23 mouse cellular contexts compared by ENCODE assay signal in genomic region chr7:126984667-126985444, GRCm38 (mm10). TPM values are rescaled to one million over a fixed set of nuclear protein-coding genes. Genes with fewer than 3 reads are reported as not detected.
DNase-seq lines count a peak whose midpoint lies in the region; ATAC-seq lines count a peak whose summit lies in the region.
"Had no signal": no experiment of that assay in that cellular context is flagged by ENCODE, and none has a peak within 500 bp of the region (broad histone marks: within the 10 kb centered on the region; RNA-seq: fewer than 3 reads in every experiment).

No protein-coding gene starts in this region.

- H3K9me3 ChIP-seq in forebrain, embryonic 14.5 days (replicated peaks; ENCODE audit: control insufficient read depth, low read length): no peaks in the 10 kb centered on the region
- H3K9me3 ChIP-seq: embryonic facial prominence, embryonic 13.5 days; heart, embryonic 15.5 days; kidney, embryonic 15.5 days; stomach, embryonic 15.5 days had no signal

- no peak overlapping the region for H3K9ac ChIP-seq in forebrain, embryonic 14.5 days (ENCODE audit: low read length)
- H3K9ac ChIP-seq: embryonic facial prominence, embryonic 13.5 days; forebrain, postnatal 0 days; heart, embryonic 15.5 days; kidney, embryonic 15.5 days; liver, embryonic 14.5 days; stomach, embryonic 15.5 days had no signal

- H3K4me3 ChIP-seq in forebrain, embryonic 14.5 days (ENCODE audit: low read depth, low read length): no peak overlapping the region
- H3K4me3 ChIP-seq: embryonic facial prominence, embryonic 13.5 days; heart, embryonic 15.5 days; kidney, embryonic 15.5 days; stomach, embryonic 15.5 days had no signal

- 66% methylated on average over 10 of the region's 10 CpGs for WGBS in forebrain, embryonic 14.5 days

- no peak overlapping the region for H3K27ac ChIP-seq in forebrain, embryonic 14.5 days (ENCODE audit: low read depth, low read length)
- H3K27ac ChIP-seq: embryonic facial prominence, embryonic 13.5 days; heart, embryonic 15.5 days; hindbrain, postnatal 0 days; kidney, embryonic 15.5 days; liver, embryonic 14.5 days; stomach, embryonic 15.5 days had no signal

- H3K27me3 ChIP-seq in forebrain, embryonic 14.5 days (replicated peaks; ENCODE audit: control insufficient read depth, insufficient read depth, low read length): no peaks in the 10 kb centered on the region
- H3K27me3 ChIP-seq: embryonic facial prominence, embryonic 13.5 days; heart, embryonic 15.5 days; kidney, embryonic 15.5 days; stomach, embryonic 15.5 days had no signal

- peaks cover 8% of the 10 kb centered on the region for H3K36me3 ChIP-seq in forebrain, embryonic 14.5 days (ENCODE audit: control insufficient read depth, insufficient read depth, low read length)

- intact Hi-C loops in gastrocnemius, postnatal 14 days (cut with DNase I; ENCODE audit: low total_unique reads): loop anchor here (10.0 kb wide), 1 partner anchor 120 kb away; no protein-coding TSS in a partner anchor
- intact Hi-C loops in left cerebral cortex, postnatal 25 days (cut with DNase I): loop anchor here (1.0 to 5.0 kb wide), 3 partner anchors 23 to 117 kb away; partner anchors contain the start of gene Maz
- intact Hi-C loops in left cerebral cortex, postnatal 14 days (cut with DNase I): no loop called here

- DNase-seq in gastrocnemius, postnatal 14 days: peak; percentile 21
- DNase-seq in gastrocnemius, postnatal 25 days: no peak
- peak; percentile 40 to 89 for DNase-seq in left cerebral cortex, postnatal 25 days (ENCODE audit: low spot score in 2 of 2)
- no peak for DNase-seq in left cerebral cortex, postnatal 14 days (ENCODE audit: low spot score in 2 of 2)
- DNase-seq in right cerebral cortex, adult 2 months (ENCODE audit: low spot score in 2 of 2): peak; percentile 51 to 52
- DNase-seq in right cerebral cortex, postnatal 4 days: no peak
- peak; percentile 83 for DNase-seq in telencephalon, adult 2 months (ENCODE audit: low read depth, low spot score)
- no peak for DNase-seq in forebrain, embryonic 14.5 days (ENCODE audit: low spot score)
- DNase-seq: adrenal gland, adult 8-10 months; cerebellum, adult 9-10 months; forebrain, postnatal 0 days; heart, postnatal 4 days; kidney, postnatal 4 days; retina, postnatal 1 day; thymus, adult 2 months had no signal

- no peaks in the 10 kb centered on the region for H3K4me1 ChIP-seq in forebrain, embryonic 14.5 days (ENCODE audit: control insufficient read depth, insufficient read depth, low read length)
- H3K4me1 ChIP-seq: embryonic facial prominence, embryonic 13.5 days; heart, embryonic 15.5 days; stomach, embryonic 15.5 days had no signal

- ATAC-seq in forebrain, embryonic 14.5 days: no peak
- ATAC-seq: forebrain, postnatal 0 days; hindbrain, postnatal 0 days; intestine, postnatal 0 days had no signal

- H3K4me2 ChIP-seq in forebrain, embryonic 14.5 days (ENCODE audit: low read length): no peak overlapping the region
- H3K4me2 ChIP-seq: embryonic facial prominence, embryonic 13.5 days; heart, embryonic 15.5 days; kidney, embryonic 15.5 days; midbrain, embryonic 11.5 days; stomach, embryonic 15.5 days had no signal

RNA-seq across cellular contexts. Expression of gene Cdiptos, which starts 9.0 kb away (rescaled TPM):
- total RNA-seq in gastrocnemius, postnatal 14 days (2021): under 1 TPM; 0.59 to 0.78 TPM
- total RNA-seq in gastrocnemius, postnatal 25 days (2021): not detected
- total RNA-seq in left cerebral cortex, postnatal 25 days (2021): not detected
- total RNA-seq in left cerebral cortex, postnatal 14 days (2021): under 1 TPM in 1 of 2 experiments, not detected in 1; 0.42 TPM
- 0.51 and 1.0 TPM in 2 replicates for polyA plus RNA-seq in forebrain, embryonic 14.5 days (2014; fragmentation: Nextera tagmentation; extraction: Ambion mirVana)
- total RNA-seq: forebrain, postnatal 0 days had no signal

RNA-seq across cellular contexts. Expression of gene Cdipt, which starts 9.1 kb away (rescaled TPM):
- 10 to 100 TPM; 34.9 to 38.5 TPM for total RNA-seq in gastrocnemius, postnatal 14 days (2021)
- 10 to 100 TPM; 30.5 to 31.2 TPM for total RNA-seq in gastrocnemius, postnatal 25 days (2021)
- 100 to 1,000 TPM; 194 to 197 TPM for total RNA-seq in left cerebral cortex, postnatal 25 days (2021)
- 100 to 1,000 TPM; 187 to 196 TPM for total RNA-seq in left cerebral cortex, postnatal 14 days (2021)
- 92.4 and 96.0 TPM in 2 replicates for polyA plus RNA-seq in forebrain, embryonic 14.5 days (2014; fragmentation: Nextera tagmentation; extraction: Ambion mirVana)

RNA-seq across cellular contexts. Expression of gene Mvp, which starts 29.6 kb away (rescaled TPM):
- 10 to 100 TPM; 19.5 to 27.1 TPM for total RNA-seq in gastrocnemius, postnatal 14 days (2021)
- total RNA-seq in gastrocnemius, postnatal 25 days (2021): 10 to 100 TPM; 20.4 to 23.3 TPM
- total RNA-seq in left cerebral cortex, postnatal 25 days (2021): 1 to 10 TPM; 5.2 to 6.7 TPM
- total RNA-seq in left cerebral cortex, postnatal 14 days (2021): 1 to 10 TPM; 4.9 to 5.1 TPM
- 1.8 and 2.7 TPM in 2 replicates for polyA plus RNA-seq in forebrain, embryonic 14.5 days (2014; fragmentation: Nextera tagmentation; extraction: Ambion mirVana)

RNA-seq across cellular contexts. Expression of gene Pagr1b, which starts 31.4 kb away (rescaled TPM):
- total RNA-seq in gastrocnemius, postnatal 14 days (2021): under 1 TPM in 1 of 2 experiments, not detected in 1; 0.97 TPM
- not detected for total RNA-seq in gastrocnemius, postnatal 25 days (2021)
- 1 to 10 TPM in 1 of 2 experiments, under 1 TPM in 1; 0.66 to 2.3 TPM for total RNA-seq in left cerebral cortex, postnatal 25 days (2021)
- not detected for total RNA-seq in left cerebral cortex, postnatal 14 days (2021)
- polyA plus RNA-seq in forebrain, embryonic 14.5 days (2014; fragmentation: Nextera tagmentation; extraction: Ambion mirVana): 0.34 and 0.74 TPM in 2 replicates
- polyA plus RNA-seq: embryonic facial prominence, embryonic 13.5 days; heart, embryonic 15.5 days; intestine, postnatal 0 days; kidney, embryonic 15.5 days; midbrain, embryonic 11.5 days; stomach, embryonic 15.5 days had no signal

RNA-seq across cellular contexts. Expression of gene Pagr1a, which starts 32.3 kb away (rescaled TPM):
- 10 to 100 TPM in 1 of 2 experiments, 1 to 10 TPM in 1; 8.6 to 15.3 TPM for total RNA-seq in gastrocnemius, postnatal 14 days (2021)
- 1 to 10 TPM; 2.4 to 8.7 TPM for total RNA-seq in gastrocnemius, postnatal 25 days (2021)
- 10 to 100 TPM; 22.5 to 23.9 TPM for total RNA-seq in left cerebral cortex, postnatal 25 days (2021)
- 10 to 100 TPM; 14.5 to 19.3 TPM for total RNA-seq in left cerebral cortex, postnatal 14 days (2021)
- polyA plus RNA-seq in forebrain, embryonic 14.5 days (2014; fragmentation: Nextera tagmentation; extraction: Ambion mirVana): 22.3 and 25.1 TPM in 2 replicates

Comparison
In these comparisons a context has a peak if more than half of its experiments do, and no peak if none do; other contexts are left out.
1. DNase-seq: peak in gastrocnemius, postnatal 14 days (single experiment), left cerebral cortex, postnatal 25 days (2 of 2), right cerebral cortex, adult 2 months (2 of 2) and telencephalon, adult 2 months (single experiment); none in gastrocnemius, postnatal 25 days (single experiment), left cerebral cortex, postnatal 14 days (0 of 2), right cerebral cortex, postnatal 4 days (single experiment) and forebrain, embryonic 14.5 days (single experiment).
2. RNA of gene Cdipt, which starts 9.1 kb away (total RNA-seq): 194 to 197 TPM in left cerebral cortex, postnatal 25 days and 187 to 196 TPM in left cerebral cortex, postnatal 14 days; 34.9 to 38.5 TPM in gastrocnemius, postnatal 14 days and 30.5 to 31.2 TPM in gastrocnemius, postnatal 25 days; every median in the first group is over 4 times any median in the second.